Mouse (Mus musculus) lung, adult 18-20 months (tissue): Measurements from ENCODE around the gene Atp5c1.
A peak's percentile ranks its signal among the peaks of the same experiment; 100 is the strongest.

Experiments used
- DNase-seq, 2 experiments: peaks; one replicate each; pipeline ENCODE4 v3.0.0; 2022; ENCODE audit warnings: mixed read lengths in 2 of 2

The Atp5c1 gene

GRCm38 (mm10) chr2:10080310-10081010 lies at the start of gene Atp5c1, which contains the start of gene Kin:
Gene Atp5c1 (minus strand): TSS chr2:10080510.
Gene Kin (plus strand): TSS chr2:10080593.
- peak; percentile 97 to 98 for DNase-seq

- no peak for DNase-seq
Observed at GRCm38 (mm10) chr2:10128571-10128970, 48.3 kb upstream of the Atp5c1 start.

GRCm38 (mm10) chr2:10127471-10127870 lies 47.2 kb upstream of the Atp5c1 start:
- DNase-seq, result no peak

GRCm38 (mm10) chr2:10126122-10126521 lies 45.8 kb upstream of the Atp5c1 start:
- DNase-seq, result no peak

GRCm38 (mm10) chr2:10121826-10122225 lies 41.5 kb upstream of the Atp5c1 start:
- DNase-seq, result no peak

- no peak for DNase-seq
Observed at GRCm38 (mm10) chr2:10119276-10119675, 39.0 kb upstream of the Atp5c1 start.

- no peak for DNase-seq
Observed at GRCm38 (mm10) chr2:10118751-10119150, 38.4 kb upstream of the Atp5c1 start.

GRCm38 (mm10) chr2:10108535-10109189 lies 28.4 kb upstream of the Atp5c1 start:
- no peak for DNase-seq

- DNase-seq, result peak; percentile 29 to 35
Observed at GRCm38 (mm10) chr2:10101180-10101579, 20.9 kb upstream of the Atp5c1 start.

- DNase-seq, result no peak
Observed at GRCm38 (mm10) chr2:10100471-10100870, 20.2 kb upstream of the Atp5c1 start.

- peak in 1 of 2 experiments; percentile 33 for DNase-seq
Observed at GRCm38 (mm10) chr2:10098598-10099215, 18.4 kb upstream of the Atp5c1 start.

GRCm38 (mm10) chr2:10094327-10095100 lies 14.2 kb upstream of the Atp5c1 start:
- no peak for DNase-seq

- no peak for DNase-seq
Observed at GRCm38 (mm10) chr2:10087256-10087850, 7.0 kb upstream of the Atp5c1 start.

GRCm38 (mm10) chr2:10082737-10083136 lies 2.4 kb upstream of the Atp5c1 start:
- no peak for DNase-seq

- no peak for DNase-seq
Observed at GRCm38 (mm10) chr2:10081453-10082080, 1.3 kb upstream of the Atp5c1 start.

GRCm38 (mm10) chr2:10079745-10080309 lies 483 bp downstream of the Atp5c1 start:
- no peak for DNase-seq

GRCm38 (mm10) chr2:10076675-10077074 lies 3.6 kb downstream of the Atp5c1 start:
- no peak for DNase-seq

GRCm38 (mm10) chr2:10074470-10074869 lies 5.8 kb downstream of the Atp5c1 start:
- no peak for DNase-seq

GRCm38 (mm10) chr2:10071751-10072150 lies 8.6 kb downstream of the Atp5c1 start:
- DNase-seq, result no peak

- no peak for DNase-seq
Observed at GRCm38 (mm10) chr2:10058836-10059235, 21.5 kb downstream of the Atp5c1 start.

- no peak for DNase-seq
Observed at GRCm38 (mm10) chr2:10051996-10052395, 28.3 kb downstream of the Atp5c1 start.

- no peak for DNase-seq
Observed at GRCm38 (mm10) chr2:10050878-10051277, 29.4 kb downstream of the Atp5c1 start.
